In the genomic region with DNA sequence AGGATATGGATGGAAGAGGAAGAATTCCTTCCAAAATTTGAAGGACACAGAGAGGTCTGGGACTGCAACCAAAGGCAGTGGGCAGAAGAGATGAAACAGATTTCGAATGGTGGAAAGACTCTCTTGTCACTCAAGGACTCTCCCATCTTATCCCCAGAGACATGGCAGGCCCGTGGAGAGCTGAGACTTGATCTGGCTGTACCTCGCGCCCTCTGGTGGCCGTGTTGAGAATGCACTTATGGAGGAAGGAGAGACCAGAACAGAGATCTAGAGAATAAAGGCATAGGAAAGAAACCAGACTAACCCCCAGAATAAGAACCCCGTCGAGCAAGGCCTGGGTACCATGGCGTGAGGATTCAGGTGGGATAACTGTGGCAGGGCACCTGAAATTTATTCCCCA, we compare ENCODE assay signal across 9 mouse cellular contexts.
DNase-seq lines count a peak whose midpoint lies in the region; ATAC-seq lines count a peak whose summit lies in the region.
"Had no signal": no experiment of that assay in that cellular context is flagged by ENCODE, and none has a peak within 500 bp of the region (broad histone marks: within the 10 kb centered on the region; RNA-seq: fewer than 3 reads in every experiment).

No protein-coding gene starts in this region.

- no peaks in the 10 kb centered on the region for H3K4me1 ChIP-seq in embryonic facial prominence, embryonic 10.5 days

- H3K4me3 ChIP-seq in embryonic facial prominence, embryonic 10.5 days: no peak overlapping the region

- WGBS in embryonic facial prominence, embryonic 10.5 days: 16% methylated on average over 8 of the region's 8 CpGs

- DNase-seq in Muller cell, postnatal 12 days (ENCODE audit: inconsistent ontology term): peak; percentile 66
- DNase-seq in adrenal gland, postnatal 4 days (ENCODE audit: low spot score in 2 of 2): peak; percentile 33 to 68
- DNase-seq in embryonic facial prominence, embryonic 10.5 days (ENCODE audit: low spot score): peak; percentile 86
- DNase-seq in heart, adult 8-10 months (ENCODE audit: low spot score): peak; percentile 57
- peak; percentile 81 to 91 for DNase-seq in layer of hippocampus, adult 8-10 months (ENCODE audit: low spot score in 2 of 2)
- peak; percentile 76 for DNase-seq in lung, postnatal 14 days
- peak; percentile 79 for DNase-seq in right cerebral cortex, postnatal 25 days

- no peaks in the 10 kb centered on the region for H3K36me3 ChIP-seq in embryonic facial prominence, embryonic 10.5 days (replicated peaks)

- H3K9me3 ChIP-seq in embryonic facial prominence, embryonic 10.5 days: no peaks in the 10 kb centered on the region

- no peaks in the 10 kb centered on the region; the same call in 1 of the 2 replicates for H3K27me3 ChIP-seq in embryonic facial prominence, embryonic 10.5 days (replicated peaks; ENCODE audit: low read depth, poor library complexity, severe bottlenecking)

- no peak for ATAC-seq in inflammation-experienced regulatory T-cells, adult 6 months

- no peak overlapping the region for H3K27ac ChIP-seq in embryonic facial prominence, embryonic 10.5 days (replicated peaks)
- H3K27ac ChIP-seq: macrophage had no signal
